Mouse (Mus musculus): ENCODE results near the gene Btbd1. TPM values are rescaled to one million over a fixed set of nuclear protein-coding genes. Genes with fewer than 3 reads are reported as not detected.
"Not testable (repeated sequence)": the region's sequence is repeated elsewhere in the genome, so short reads cannot be mapped to it uniquely, and the experiment has no call there.

Gene Btbd1
- total RNA-seq, 2 experiments from 2014 or later, result 116 to 135 TPM

DNA sequence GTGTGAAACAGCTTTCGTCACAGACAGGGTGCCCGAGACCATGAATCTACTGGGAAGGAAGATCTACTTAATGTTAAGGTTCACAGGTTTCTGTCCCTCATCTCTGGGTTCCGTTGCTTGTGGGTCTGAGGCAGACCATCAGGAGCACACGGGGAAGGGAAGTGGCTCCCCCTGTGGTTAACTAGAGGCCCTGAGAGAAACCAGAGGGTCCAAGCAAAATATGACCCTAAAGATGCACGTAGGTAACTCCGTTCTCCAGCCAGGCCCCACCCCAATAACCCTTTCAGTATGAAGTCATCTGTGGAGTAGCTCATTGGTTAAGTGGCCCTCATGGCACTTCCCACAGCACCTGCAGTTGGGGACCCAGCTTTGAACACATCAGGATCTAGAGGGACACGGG is 20.4 kb upstream of the Btbd1 start:
- no peak for DNase-seq

DNA sequence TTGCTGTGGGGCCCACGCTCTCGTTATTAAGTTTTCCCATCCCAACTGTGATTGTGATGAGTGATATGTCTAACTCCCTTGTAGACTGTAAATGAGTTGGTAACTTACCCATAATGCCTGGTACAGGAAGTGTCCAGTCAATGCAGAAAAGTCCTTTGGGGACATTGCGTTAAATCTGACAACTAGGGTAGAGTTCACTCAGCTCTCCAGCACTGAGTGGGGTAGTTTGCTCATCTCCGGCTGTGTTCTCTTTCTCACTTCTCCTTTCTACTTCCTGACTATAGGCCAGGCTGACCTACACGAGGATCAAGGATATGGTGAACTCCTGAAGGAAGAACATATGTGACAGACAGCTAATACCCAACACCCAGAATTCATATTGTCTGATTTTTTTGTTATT is 20.0 kb upstream of the Btbd1 start:
- no peak for DNase-seq

DNA sequence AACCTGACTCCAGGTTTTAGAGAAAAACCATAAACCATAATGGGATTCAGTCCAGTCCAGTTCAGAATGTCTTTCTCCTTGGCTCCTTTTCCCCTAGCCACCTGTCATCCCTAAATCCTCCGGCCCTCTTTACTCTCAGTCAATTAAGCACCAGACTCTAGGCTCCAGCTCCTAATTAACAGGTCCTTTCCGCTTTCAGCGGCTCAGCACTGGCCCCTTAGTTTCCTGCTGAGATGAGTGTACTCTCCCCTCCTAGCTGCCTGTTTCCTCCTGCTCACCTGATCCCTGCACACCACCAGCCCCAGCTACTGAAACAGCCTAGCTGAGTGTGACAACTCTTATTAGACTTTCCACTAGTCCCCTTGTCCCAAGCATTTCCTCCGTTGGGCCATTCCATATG is 18.5 kb upstream of the Btbd1 start:
- no peak for DNase-seq

DNA sequence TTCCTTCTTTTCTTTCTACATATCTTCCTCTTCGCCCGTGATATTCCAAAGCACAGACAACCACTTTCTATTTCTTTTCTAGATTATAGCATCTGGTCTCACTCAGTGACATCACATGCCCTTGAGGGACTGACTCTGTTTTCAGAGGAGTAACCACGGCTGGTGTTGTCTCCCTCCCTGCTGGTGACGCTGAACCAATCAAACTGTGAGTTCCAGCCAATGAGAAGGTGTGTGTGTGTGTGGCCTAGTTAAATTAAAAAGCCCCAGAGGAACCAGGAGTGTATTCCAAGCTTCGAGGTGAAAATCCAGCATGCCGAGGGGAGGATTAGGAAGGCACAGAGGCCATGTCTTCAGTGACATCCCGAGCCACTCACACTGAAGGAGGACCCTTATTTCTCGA is 17.8 kb upstream of the Btbd1 start:
- no peak for DNase-seq

DNA sequence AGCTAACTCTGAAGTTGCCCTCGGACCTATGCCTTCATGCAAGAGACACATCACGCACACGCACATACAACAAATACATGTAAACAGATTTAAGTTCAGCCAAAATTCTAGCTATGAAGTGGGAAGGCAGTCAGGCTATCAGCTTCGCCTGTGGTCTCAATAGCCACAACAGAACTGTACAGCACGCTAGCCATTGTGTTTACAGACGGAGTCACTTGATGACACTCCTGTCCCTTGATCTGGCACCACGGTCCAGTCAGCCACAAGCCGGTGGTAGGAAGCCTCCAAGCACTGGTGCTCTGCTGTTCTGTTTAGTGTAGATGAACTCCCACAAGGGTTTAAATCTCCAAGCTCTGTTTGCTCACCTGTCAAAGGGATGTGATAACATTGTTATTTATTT is 16.8 kb upstream of the Btbd1 start:
- no peak for DNase-seq

DNA sequence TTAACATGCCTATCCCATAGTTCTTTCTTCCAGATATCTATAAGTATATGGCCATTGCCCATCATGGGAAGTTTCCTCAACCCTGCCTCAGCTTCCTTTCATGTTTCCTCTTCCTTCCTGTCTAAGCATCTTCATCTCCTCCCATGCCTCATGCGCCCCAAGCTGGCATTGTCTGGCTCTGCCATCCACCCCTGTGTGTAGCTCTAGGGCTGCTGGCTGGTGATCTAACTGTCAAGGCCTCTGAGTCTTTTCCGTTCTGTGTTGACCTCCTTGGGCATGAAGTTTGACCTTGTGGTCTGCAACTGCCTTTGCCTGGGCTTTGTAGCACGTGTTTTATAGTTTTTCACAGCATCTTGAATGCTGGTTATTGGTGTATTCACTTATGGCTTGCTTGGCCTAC is 16.1 kb upstream of the Btbd1 start:
- no peak for DNase-seq

DNA sequence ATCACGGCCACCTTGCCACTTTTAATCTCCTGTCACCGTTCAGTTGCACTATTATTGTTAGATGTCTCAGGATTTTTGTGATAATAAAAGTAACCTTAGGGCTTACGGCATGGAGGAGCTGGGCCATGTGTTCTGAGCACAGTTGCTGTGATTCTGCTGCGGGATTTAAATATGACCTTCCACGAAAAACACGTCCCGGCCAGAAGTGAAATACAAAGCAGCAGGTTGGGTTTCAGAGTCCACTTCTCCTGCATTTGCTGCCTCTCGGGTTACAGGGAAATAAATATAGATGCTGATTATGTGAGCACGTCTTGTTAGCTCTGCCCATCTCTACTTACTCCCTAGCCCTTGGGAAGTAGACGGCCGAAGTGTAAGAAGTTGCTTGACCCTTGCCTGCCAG is 15.6 kb upstream of the Btbd1 start:
- no peak for DNase-seq

DNA sequence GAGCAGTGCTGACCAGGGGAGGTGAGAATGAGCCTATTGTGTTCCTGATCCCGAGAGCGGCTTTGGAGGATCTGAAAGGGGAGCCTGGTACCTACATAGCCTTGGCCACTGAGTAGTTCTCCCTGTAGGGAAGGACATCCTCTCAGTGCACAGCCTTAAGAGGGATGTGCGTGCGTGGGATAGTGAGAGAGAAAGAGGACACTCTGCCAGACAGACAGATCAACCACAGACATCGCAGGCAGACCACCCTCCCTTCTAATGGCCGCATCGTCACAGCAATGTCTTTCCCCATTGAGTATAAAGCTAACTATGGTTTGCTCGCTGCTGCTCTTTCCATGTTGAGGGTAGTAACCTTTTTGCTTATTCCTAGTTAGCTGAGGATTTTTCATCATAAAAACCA is 14.7 kb upstream of the Btbd1 start:
- DNase-seq, result no peak

DNA sequence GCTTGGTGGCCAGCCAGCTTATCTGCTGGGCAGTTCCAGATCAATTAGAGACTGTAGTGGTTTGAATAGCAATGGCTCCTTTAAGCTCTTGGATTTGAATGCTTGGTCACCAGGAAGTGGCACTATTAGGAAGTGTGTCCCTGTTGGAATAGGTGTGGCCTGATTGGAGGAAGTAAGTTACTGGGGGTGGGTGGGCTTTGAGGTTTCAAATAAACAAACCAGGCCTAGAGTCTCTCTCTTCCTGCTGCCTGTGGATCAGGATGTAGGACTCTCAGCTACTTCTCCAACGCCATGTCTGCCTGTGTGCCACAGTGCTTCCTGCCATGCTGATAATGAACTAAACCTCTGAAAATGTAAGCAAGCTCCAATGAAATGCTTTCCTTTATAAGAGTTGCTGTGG is 13.8 kb upstream of the Btbd1 start:
- DNase-seq, result no peak

DNA sequence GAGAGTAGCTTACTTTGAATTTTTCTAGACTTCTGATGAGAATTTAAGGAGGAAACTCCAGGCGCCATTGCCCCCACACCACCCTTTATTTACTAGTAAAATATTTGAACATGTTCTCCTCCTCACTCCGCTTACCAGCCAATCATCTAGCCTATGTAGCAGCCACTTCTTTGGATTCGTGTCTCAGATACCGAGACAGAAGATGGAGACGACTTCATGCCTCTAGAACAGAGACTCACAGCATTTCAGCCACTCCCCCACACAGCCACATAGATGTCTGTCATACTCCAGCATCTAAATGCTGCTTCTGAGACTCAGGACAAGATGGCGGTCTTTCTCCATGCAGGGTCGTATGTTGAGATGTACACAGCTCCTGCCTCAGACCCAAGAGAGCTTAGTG is 12.9 kb upstream of the Btbd1 start:
- DNase-seq, result no peak

DNA sequence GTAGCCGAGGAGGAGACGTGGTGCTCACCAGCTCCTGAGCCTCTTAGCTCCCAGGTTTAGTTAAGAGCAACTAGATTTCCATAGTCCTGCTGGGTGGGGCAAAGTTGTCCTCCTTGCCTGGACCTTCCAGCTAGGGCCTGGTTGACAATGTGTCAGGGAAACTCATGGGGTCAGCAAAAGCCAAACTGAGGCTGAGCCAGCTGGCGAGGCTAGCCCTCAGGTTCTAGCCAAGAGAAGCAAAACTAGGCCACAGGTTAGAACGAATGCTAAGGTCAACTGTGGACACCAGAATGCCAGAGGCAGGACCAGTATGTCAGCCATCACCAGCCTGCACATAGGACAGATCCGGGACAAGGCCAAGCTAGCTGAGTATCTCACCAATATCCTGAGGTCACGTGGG is 12.2 kb upstream of the Btbd1 start:
- peak; percentile 66 for DNase-seq

DNA sequence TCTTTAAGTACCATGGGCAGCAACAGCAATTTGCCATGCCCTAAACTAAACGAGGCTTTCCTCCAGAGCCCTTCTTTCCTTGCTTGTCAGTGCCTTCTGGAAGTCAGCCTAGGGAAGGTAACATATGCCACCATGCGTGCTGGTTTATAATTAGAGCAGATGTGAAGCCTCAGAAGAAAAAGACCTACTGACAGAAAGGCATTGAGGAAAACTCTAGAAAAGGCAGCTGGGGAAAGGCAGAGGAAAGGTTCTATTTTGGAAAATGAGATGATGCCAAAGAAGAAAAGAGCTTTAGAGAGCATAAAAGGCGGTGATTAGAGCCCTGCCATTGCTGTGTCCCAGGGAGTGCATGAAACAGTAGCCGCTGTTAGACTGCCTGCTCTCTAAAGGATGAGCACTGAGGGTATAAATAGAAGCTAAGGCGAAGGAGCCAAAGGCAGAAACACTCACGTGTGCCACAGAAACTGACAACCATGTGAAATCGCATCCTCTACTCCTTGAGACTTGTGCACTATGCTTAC is 11.5 kb upstream of the Btbd1 start:
- DNase-seq, result no peak

DNA sequence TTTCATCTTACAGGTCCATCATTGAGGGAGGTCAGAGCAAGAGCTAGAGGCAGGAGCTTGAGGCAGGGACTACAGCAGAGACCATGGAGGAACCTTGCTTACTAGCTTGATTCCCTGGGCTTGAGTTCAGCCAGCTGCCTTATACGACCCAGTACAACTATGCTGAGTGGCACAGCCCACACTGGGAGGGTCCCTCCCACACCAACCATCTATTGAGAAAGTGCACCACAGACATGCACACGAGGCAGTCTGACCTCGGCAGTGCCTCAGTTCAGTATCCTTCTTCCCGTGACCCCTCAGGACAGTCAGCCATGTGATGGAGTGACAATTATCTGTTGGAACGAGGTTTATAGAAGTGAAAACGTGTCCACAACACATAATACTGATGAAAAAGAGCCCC is 10.5 kb upstream of the Btbd1 start:
- no peak for DNase-seq

DNA sequence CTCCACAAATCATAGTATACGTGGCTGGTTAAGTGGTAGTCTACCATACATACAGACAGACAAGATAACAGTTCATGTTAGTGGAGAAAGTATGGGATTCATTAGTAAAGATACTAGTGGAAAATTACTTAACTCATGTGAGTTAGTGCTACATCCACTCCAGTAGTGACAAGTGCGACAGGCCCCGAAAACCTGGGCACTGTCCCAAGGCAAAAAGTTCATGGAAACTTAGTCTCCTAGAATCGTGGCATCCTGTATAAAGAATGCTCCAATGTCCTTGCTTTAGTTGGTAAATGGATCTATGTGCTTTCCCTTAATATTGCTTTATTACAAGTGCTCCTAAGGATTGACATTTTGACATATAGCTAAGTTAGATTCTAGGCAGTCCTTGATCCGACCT is 8.5 kb upstream of the Btbd1 start:
- not testable (repeated sequence) for DNase-seq

DNA sequence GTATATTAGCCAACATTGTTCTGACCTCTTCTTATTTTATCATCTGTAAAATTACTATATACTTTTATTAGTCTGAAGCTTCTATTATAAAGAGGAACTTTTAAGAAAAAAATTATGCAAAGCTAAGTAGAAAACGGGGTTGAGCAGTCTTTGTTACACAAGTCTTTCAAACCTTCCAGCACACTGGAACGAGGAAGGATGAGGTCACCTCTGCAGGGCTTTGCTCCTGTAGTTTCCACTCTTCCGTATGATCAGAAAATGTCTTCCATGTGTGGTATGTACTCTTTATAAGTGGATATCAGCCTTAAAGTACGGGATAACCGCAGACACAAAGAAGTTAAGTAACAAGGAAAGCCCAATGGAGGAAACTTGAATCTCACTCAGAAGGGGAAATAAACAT is 6.2 kb upstream of the Btbd1 start:
- DNase-seq, result no peak

DNA sequence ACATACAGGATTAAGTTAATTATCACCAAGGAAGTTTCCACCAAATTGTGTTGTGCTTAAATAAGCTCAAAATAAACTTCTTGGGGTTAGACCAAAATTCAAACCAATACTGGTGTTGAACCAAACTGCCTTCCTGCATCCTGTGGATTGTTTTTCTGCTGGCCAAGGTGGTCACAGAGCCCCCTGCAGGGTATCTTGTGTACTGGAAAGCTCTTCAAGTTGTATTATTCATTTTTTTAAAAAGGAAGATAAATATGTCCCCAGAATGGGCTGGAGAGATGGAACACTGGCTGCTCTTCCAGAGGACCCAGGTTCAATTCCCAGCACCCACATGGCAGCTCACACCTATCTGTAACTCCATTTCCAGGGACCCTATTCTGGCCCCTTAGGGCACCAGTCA is 5.6 kb upstream of the Btbd1 start:
- no peak for DNase-seq

DNA sequence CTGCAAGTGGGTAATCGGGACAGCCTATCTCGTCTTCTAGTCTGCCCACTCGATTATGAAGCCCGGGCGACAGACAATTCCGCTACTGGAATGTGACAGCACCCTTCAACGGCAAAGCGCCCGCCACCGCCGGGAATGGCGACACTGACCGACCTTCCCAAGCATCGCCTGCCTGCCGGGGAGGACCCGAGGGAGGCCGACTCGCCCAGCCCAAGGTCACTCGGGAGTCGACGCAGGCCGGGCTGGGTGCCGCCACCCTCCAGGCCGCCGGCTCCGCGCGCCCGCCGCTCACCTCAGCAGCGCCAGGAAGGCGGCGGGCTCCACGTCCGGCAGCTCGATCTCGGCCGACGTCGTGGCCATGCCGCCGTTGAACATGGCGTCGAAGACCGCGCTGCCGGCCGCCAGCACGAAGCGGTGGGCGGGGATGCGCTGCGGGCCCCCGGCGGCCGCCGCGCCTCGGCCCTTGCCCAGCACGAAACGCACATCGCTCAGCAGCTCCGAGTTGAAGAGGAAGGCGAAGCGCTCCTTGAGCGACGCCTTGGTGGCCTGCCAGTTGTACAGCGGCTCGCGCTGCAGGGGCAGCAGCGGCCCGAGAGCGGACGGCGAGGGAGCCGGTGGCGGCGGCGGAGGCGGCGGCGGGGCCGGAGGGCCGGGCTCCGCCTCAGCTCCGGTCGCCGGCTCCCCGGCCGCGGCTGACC is 401 bp downstream of the Btbd1 start:
- DNase-seq, result peak; percentile 80

DNA sequence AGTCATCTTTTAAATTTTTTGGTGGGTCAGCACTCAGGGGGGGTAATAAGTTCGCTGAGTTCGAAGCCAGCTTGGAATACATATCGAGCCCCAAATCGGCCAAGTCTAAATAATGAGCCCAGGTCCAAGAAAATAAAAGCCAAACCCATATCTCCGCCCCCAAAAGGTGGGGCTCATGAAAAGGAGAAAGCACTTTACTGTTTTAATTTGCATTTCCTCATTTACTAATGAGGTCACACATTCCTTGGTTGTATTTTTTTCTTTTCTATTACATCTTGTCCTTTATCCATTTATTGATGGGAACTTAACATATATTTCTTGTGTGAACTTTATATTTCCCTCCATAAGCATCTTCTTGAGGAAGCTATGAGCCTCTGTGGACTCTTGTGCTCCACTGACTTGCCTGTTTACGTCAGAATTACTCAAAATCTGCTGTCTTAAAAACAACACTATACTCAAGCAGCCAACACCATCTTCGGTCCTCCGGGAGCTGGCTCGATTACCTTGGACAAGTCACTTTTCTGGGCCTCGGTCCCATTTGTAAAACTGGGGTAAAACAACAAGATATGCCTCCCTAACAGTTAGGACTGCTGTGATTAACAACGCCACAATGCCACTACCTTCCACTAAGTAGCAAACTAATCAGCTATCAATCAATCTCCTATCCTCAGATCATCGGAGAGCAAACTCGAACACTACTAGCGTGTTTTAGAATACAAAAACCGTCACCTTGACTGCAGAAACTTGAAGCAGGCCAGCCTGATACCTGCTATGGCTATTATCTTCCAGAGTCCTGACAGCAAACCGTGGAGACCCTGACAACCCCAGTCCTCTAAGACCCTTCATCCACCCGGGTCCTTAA is 1.2 kb downstream of the Btbd1 start:
- DNase-seq, result peak; percentile 47

DNA sequence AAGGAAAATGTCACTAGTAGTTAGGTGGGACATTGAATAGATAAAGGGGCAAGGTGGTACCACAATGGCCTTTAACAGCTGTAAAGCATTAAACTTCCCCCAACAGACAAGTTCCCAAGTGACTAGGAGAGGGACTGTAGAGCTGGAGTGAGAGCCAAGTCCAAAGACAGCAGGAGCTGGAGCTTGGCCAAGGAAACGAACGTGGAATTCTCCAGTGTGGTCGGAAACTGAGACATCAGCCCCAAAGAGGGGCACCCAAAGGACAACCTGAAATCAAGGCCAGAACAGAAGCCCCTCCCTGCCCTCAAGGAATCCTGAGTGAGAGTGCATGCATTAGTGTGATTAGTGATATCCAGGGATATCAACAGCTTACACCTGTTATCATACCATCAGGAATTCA is 3.9 kb downstream of the Btbd1 start:
- DNase-seq, result peak; percentile 56

DNA sequence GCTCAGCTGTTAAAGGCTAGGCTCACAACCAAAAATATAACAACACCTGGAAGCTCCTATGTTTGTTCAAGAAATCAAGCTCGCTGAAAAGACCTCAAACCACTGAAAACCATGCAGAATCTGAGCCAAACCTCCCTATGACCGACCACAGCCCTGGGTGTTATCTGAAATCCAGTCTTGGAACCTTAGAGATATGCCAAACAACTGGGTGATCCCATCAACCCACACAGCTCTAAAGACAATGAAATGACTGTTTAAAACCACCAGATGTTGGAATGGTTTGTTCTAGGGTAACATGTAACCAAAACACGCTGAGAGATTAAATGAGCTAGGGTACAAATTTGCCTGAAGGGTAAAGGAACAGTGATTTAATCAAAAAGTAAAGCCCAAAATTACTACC is 4.3 kb downstream of the Btbd1 start:
- DNase-seq, result no peak

DNA sequence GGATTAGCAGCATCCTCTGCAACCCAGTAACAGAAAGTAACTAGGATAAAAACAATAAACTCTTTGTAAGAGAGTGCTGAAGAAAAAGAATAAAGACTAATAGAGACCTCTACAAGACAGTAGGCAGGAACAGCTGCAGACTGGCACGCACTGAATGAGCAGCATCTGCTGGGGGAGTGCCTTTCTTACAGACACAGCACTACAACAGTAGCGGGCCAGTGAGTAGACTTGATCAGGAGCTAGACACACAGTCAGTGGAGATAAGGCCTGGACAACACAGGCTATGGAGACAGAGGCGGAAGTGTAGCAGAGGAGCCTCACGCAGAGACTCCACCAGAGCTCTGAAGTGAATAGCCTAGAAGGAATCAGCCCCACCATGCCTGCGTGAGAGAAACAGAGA is 23.2 kb downstream of the Btbd1 start:
- no peak for DNase-seq

DNA sequence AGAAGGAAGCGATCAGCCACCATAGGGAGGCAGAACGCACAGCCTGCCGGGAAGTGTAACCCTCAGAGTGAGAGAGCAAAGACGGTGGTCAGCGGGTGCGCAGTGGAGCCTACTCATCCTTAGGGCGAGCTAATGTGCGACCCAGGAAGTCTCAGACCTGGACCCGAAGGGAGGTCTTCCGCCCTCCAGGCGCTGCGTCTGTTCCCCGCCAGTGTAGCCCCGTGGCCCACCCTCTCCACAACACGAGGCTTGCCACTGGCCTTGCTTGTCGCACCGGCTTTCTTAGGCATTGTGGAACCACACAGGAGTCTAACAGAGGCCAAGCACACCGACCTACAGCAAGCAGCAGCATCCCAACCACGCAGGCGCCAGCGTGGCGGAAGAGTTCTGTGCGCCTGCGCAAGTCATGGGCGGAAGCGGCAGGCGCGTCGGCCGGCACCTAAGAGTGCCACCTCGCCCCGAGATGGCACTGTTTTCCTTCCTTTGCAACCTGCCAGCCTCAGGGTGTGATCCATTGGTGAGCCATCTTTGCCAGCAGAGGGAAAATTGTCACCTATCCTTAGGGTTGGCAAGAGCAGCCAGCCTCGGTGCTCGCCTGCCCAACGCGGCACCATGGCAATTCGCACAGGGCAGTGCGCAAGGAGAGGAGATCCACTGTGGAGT is 40.0 kb downstream of the Btbd1 start, which contains the start of gene 3110040N11Rik:
Gene 3110040N11Rik, minus strand, starts transcription at position 384 of the 663 bp plus-strand sequence.
- peak; percentile 88 for DNase-seq

DNA sequence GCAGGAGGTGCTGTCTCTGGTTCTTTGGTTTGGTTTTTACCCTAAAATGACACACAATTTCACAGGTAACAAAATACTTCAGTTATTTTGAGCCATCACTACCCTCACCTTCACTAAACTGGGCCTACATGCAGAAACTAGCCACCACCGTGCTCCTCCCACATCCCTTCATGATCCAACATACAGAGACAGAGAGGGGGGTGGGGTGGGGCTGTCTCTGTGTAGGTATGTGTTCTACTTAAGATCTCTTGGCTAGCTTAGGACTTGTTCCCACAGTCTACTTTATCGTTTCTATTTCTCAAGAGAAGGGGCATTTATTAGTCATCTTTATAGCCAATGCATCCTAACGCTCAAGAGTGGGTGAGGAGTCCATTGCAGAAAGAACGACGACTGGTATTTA is 40.7 kb downstream of the Btbd1 start:
- DNase-seq, result peak; percentile 28

Measured in adrenal gland, postnatal 10 days (tissue).